Mouse (Mus musculus): ENCODE data around the gene Rhobtb3.

DNA sequence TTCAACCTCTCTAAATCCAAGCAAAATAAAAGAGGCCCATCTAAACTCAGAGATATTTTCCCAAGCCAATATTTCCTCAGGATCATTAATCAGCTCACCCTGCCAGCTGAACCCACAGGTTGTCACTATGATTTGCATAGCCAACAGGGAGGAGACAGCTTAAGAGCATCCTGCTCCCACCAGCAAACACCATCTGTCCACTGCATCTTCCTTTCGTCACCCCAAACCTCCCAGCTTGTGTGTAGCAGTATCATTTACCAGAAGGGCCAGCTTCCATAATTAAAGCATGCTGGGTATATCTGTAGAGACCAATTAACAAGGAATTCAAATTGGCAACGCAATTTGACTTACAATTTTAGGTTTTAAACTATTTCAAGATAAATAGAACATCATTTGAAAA lies 63.2 kb downstream of the Rhobtb3 start:
- TF ChIP-seq CTCF (IDR thresholded peaks at IDR 0.05; ENCODE audit: low read depth) (no peak), EP300 (IDR thresholded peaks at IDR 0.05; ENCODE audit: low read depth) (no peak)

Measured in liver, embryonic 14.5 days (tissue).